Mouse (Mus musculus) brain, embryonic 14.5 days (tissue): Measurements from ENCODE around the gene Poldip3.

Experiments
- CTCF ChIP-seq: fragments of 200-500 bp; IDR thresholded peaks from 2 replicates; pipeline ENCODE4 v1.5.1; 2012; ENCODE audit warnings: inconsistent platforms, mild to moderate bottlenecking, moderate library complexity, borderline replicate concordance; ENCODE audit not compliant: insufficient read depth, insufficient read length; ENCODE audit errors: extremely low read depth
- POLR2A ChIP-seq: fragments of 200-500 bp; IDR thresholded peaks from 2 replicates; pipeline ENCODE4 v1.6.1; 2012; ENCODE audit warnings: mild to moderate bottlenecking, inconsistent platforms, borderline replicate concordance; ENCODE audit not compliant: poor library complexity, insufficient read depth, insufficient read length, severe bottlenecking; ENCODE audit errors: extremely low read depth

- TF ChIP-seq POLR2A (no peak), CTCF (no peak)
Observed at GRCm38 (mm10) chr15:83088495-83089428, 60.4 kb downstream of the Poldip3 start.
